Mouse (Mus musculus) liver, adult 10 weeks (tissue): ENCODE results near the gene Psmb9. TPM values are rescaled to one million over a fixed set of nuclear protein-coding genes. Genes with fewer than 3 reads are reported as not detected.

ENCODE experiments used
- polyA plus RNA-seq: library from polyadenylated mRNA; stranded (reverse); fragments of 350-450 nt; fragmentation: Illumina TruSeq; extraction: RNeasy Lipid Tissue Mini Kit (QIAGEN cat#74804); gene quantifications from one replicate; pipeline ENCODE4 v1.2.3, GENCODE M21; 2014; ENCODE audit warnings: low read depth, low replicate concordance

Gene Psmb9
- polyA plus RNA-seq = 6.2 TPM

GRCm38 (mm10) chr17:34187261-34187916 is at the start of gene Psmb9, which contains the start of gene Tap1:
Psmb9 (minus strand) TSS chr17:34187764.
Tap1 (plus strand) TSS chr17:34187553.

DNA sequence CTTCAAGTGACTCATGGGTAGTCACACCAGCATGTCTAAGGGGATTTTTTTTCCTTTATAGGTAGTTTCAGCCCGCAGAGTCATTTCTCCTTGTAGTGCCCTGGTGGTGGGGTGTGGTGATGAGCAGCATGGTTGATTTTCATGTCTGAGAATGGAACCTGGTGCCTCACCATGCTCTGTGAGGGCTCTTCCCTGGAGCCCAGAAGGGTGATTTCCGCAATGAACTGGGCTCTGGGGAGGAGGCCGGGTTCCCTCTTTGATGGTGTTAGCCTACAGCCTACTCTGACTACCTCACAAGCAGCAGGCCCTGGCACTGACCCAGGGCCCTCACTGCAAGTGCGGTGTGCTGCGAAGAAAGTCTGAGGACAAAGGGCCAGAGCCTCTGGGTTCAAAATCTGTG is 15.9 kb upstream of the Psmb9 start, which contains the start of gene Tap2:
Gene Tap2 (plus strand): TSS at position 84 of the 400 bp plus-strand sequence.

GRCm38 (mm10) chr17:34196941-34197894 is 9.7 kb upstream of the Psmb9 start, which contains the start of gene Psmb8:
Psmb8 (plus strand) TSS chr17:34197721.

DNA sequence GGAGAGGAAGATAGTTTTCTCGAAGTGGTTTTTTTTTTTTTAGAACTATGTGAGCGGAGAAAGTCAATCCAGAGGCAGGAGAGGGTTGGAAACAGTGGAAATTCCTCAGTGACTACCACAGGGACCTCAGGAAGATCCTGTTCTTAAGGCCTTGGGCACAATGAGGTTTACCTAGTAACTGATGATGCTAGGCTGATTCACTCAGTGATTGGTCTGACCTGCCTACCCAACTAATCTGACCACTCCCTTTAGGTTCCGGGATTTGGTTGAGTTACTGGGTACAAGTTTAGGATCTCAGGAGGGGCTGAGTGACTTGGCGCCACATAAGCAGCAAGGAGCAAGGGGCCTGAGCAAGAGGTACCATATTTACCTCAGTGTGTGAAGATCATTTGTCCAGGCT is 34.6 kb downstream of the Psmb9 start, which contains the start of gene H2-DMb1:
Gene H2-DMb1 (plus strand): TSS at position 150 of the 400 bp plus-strand sequence.

GRCm38 (mm10) chr17:34143033-34143432 is 44.5 kb downstream of the Psmb9 start, which contains the start of gene H2-DMb2:
H2-DMb2 (plus strand) TSS chr17:34143307.

Other genes starting within 250 kb of the Psmb9 start
- gene Pfdn6, start 247.4 kb downstream of the Psmb9 start, polyA plus RNA-seq = 12.6 TPM
- 1.2 TPM for gene Wdr46, start 247.1 kb downstream of the Psmb9 start, polyA plus RNA-seq
- not detected for gene B3galt4, start 236.3 kb downstream of the Psmb9 start, polyA plus RNA-seq
- gene Vps52, start 232.0 kb downstream of the Psmb9 start, polyA plus RNA-seq = 3.0 TPM
- 51.8 TPM for gene Rps18, start 231.8 kb downstream of the Psmb9 start, polyA plus RNA-seq
- 848 TPM for gene H2-K1, start 187.4 kb downstream of the Psmb9 start, polyA plus RNA-seq
- gene Ring1, start 163.1 kb downstream of the Psmb9 start, polyA plus RNA-seq = 1.8 TPM
- 13.3 TPM for gene H2-Ke6, start 159.7 kb downstream of the Psmb9 start, polyA plus RNA-seq
- gene Slc39a7, start 156.1 kb downstream of the Psmb9 start, polyA plus RNA-seq = 3.2 TPM
- gene Rxrb, start 156.0 kb downstream of the Psmb9 start, polyA plus RNA-seq = 1.4 TPM
- not detected for gene Col11a2, start 148.3 kb downstream of the Psmb9 start, polyA plus RNA-seq
- not detected for gene H2-Oa, start 95.4 kb downstream of the Psmb9 start, polyA plus RNA-seq
- gene H2-DMa, start 68.2 kb downstream of the Psmb9 start, polyA plus RNA-seq = 1.2 TPM
- gene Brd2, start 65.1 kb downstream of the Psmb9 start, polyA plus RNA-seq = 94.0 TPM
- gene H2-DMb2, start 44.5 kb downstream of the Psmb9 start, polyA plus RNA-seq = 0.64 TPM
- 2.6 TPM for gene H2-DMb1, start 34.7 kb downstream of the Psmb9 start, polyA plus RNA-seq
- 2.8 TPM for gene Tap1, start 211 bp downstream of the Psmb9 start, polyA plus RNA-seq
- 3.0 TPM for gene Psmb8, start 10.0 kb upstream of the Psmb9 start, polyA plus RNA-seq
- gene Tap2, start 15.8 kb upstream of the Psmb9 start, polyA plus RNA-seq = 1.1 TPM
- gene H2-Ob, start 51.1 kb upstream of the Psmb9 start, polyA plus RNA-seq = 1.2 TPM
- gene H2-Ab1, start 69.9 kb upstream of the Psmb9 start, polyA plus RNA-seq = 18.9 TPM
- gene H2-Aa, start 100.1 kb upstream of the Psmb9 start, polyA plus RNA-seq = 22.0 TPM
- 3.5 TPM for gene H2-Eb1, start 118.1 kb upstream of the Psmb9 start, polyA plus RNA-seq
- 0.11 TPM for gene H2-Eb2, start 137.9 kb upstream of the Psmb9 start, polyA plus RNA-seq
- gene Btnl2, start 167.1 kb upstream of the Psmb9 start, polyA plus RNA-seq = not detected
- not detected for gene Btnl1, start 189.4 kb upstream of the Psmb9 start, polyA plus RNA-seq
- not detected for gene BC051142, start 211.1 kb upstream of the Psmb9 start, polyA plus RNA-seq